Mouse (Mus musculus) C2C12 (cell line): ENCODE measurements at regions not wholly inside any gene's neighbourhood (a gene's known extent, or its start where the extent isn't known, plus 50 kb on each side); places are given as distances from the start of the nearest gene placed in this dataset.

ENCODE experiments used
- H3K27me3 ChIP-seq: one replicate; pipeline ENCODE4 v1.6.1; 2011; ENCODE audit not compliant: control insufficient read depth, insufficient read depth, insufficient read length
- H3K36me3 ChIP-seq: one replicate; pipeline ENCODE4 v1.6.1; 2011; ENCODE audit not compliant: control insufficient read depth, insufficient read depth
- H3K4me3 ChIP-seq: one replicate; pipeline ENCODE4 v1.5.1; 2011; ENCODE audit warnings: mild to moderate bottlenecking, control low read depth; ENCODE audit not compliant: poor library complexity, insufficient read depth, severe bottlenecking
- H3K79me2 ChIP-seq: one replicate; pipeline ENCODE4 v1.6.1; 2011; ENCODE audit not compliant: control insufficient read depth, insufficient read depth
- H3K79me3 ChIP-seq: one replicate; pipeline ENCODE4 v1.6.1; 2011; ENCODE audit warnings: low read depth, control low read depth
- H3ac ChIP-seq: one replicate; pipeline ENCODE3; 2011; ENCODE audit warnings: low read depth; ENCODE audit not compliant: control insufficient read depth, insufficient read length
- CEBPB ChIP-seq: IDR thresholded peaks from one replicate; pipeline ENCODE4 v1.6.1; 2011; ENCODE audit warnings: low read depth, mild to moderate bottlenecking, control low read depth, moderate library complexity
- CTCF ChIP-seq: IDR thresholded peaks from one replicate; pipeline ENCODE4 v1.5.1; 2011; ENCODE audit not compliant: control insufficient read depth, insufficient read depth, insufficient read length
- FOSL1 ChIP-seq: IDR thresholded peaks from one replicate; pipeline ENCODE4 v1.8.0; 2011; ENCODE audit warnings: mild to moderate bottlenecking, low read length; ENCODE audit not compliant: poor library complexity, insufficient read depth, severe bottlenecking
- MAX ChIP-seq: IDR thresholded peaks from one replicate; pipeline ENCODE4 v1.6.1; 2011; ENCODE audit warnings: mild to moderate bottlenecking, control low read depth
- MYOD1 ChIP-seq: IDR thresholded peaks from one replicate; pipeline ENCODE4 v1.6.1; 2011; ENCODE audit warnings: low read depth; ENCODE audit not compliant: control insufficient read depth, insufficient read length
- MYOG ChIP-seq: IDR thresholded peaks from one replicate; pipeline ENCODE4 v1.6.1; 2011; ENCODE audit not compliant: control insufficient read depth, insufficient read length; ENCODE audit errors: extremely low read depth
- USF1 ChIP-seq: IDR thresholded peaks from one replicate; pipeline ENCODE4 v1.6.1; 2011; ENCODE audit warnings: low read depth, mild to moderate bottlenecking, control low read depth, moderate library complexity

- Histone ChIP-seq H3K36me3 (no peaks in the 10 kb centered on the region), H3K79me2 (no peaks in the 10 kb centered on the region), H3K4me3 (no peak overlapping the region), H3K79me3 (no peaks in the 10 kb centered on the region), H3K27me3 (no peaks in the 10 kb centered on the region), H3ac (no peak overlapping the region)
- TF ChIP-seq USF1 (no peak), MAX (no peak), MYOD1 (no peak), FOSL1 (no peak), MYOG (no peak), CEBPB (no peak)
These were observed 107.2 kb upstream of the Fat1 start for GRCm38 (mm10) chr8:44828026-44828425.

- Histone ChIP-seq H3K79me2 (no peaks in the 10 kb centered on the region), H3K36me3 (no peaks in the 10 kb centered on the region), H3K4me3 (no peak overlapping the region), H3ac (no peak overlapping the region), H3K27me3 (no peaks in the 10 kb centered on the region), H3K79me3 (no peaks in the 10 kb centered on the region)
- TF ChIP-seq MYOD1: no peak
- TF ChIP-seq CTCF: no peak
- TF ChIP-seq MAX: no peak
- TF ChIP-seq CEBPB: no peak
These were observed 96.8 kb upstream of the Fat1 start for GRCm38 (mm10) chr8:44838431-44838830.

GRCm38 (mm10) chr8:44839504-44840209, 95.6 kb upstream of the Fat1 start:
- no peak overlapping the region for H3ac ChIP-seq
- H3K27me3 ChIP-seq: no peaks in the 10 kb centered on the region
- H3K79me2 ChIP-seq: no peaks in the 10 kb centered on the region
- TF ChIP-seq FOSL1 (no peak), CEBPB (no peak), USF1 (no peak), MYOG (no peak), MYOD1 (no peak), MAX (no peak), CTCF (no peak)
- no peak overlapping the region for H3K4me3 ChIP-seq
- H3K36me3 ChIP-seq: no peaks in the 10 kb centered on the region
- no peaks in the 10 kb centered on the region for H3K79me3 ChIP-seq

GRCm38 (mm10) chr8:44840646-44841045, 94.6 kb upstream of the Fat1 start:
- H3K36me3 ChIP-seq: no peaks in the 10 kb centered on the region
- no peaks in the 10 kb centered on the region for H3K27me3 ChIP-seq
- TF ChIP-seq CEBPB (no peak), CTCF (no peak), MYOD1 (no peak), MYOG (no peak), FOSL1 (no peak), USF1 (no peak), MAX (no peak)
- no peaks in the 10 kb centered on the region for H3K79me3 ChIP-seq
- H3K79me2 ChIP-seq: no peaks in the 10 kb centered on the region
- H3ac ChIP-seq: no peak overlapping the region
- no peak overlapping the region for H3K4me3 ChIP-seq

- no peaks in the 10 kb centered on the region for H3K36me3 ChIP-seq
- no peak overlapping the region for H3ac ChIP-seq
- H3K79me3 ChIP-seq: no peaks in the 10 kb centered on the region
- no peaks in the 10 kb centered on the region for H3K79me2 ChIP-seq
- TF ChIP-seq FOSL1: no peak
- no peak for TF ChIP-seq CTCF
- TF ChIP-seq MYOG: no peak
- TF ChIP-seq MAX: no peak
- TF ChIP-seq USF1: no peak
- TF ChIP-seq CEBPB: no peak
- TF ChIP-seq MYOD1: no peak
- H3K4me3 ChIP-seq: no peak overlapping the region
- H3K27me3 ChIP-seq: no peaks in the 10 kb centered on the region
These were observed 90.9 kb upstream of the Fat1 start for GRCm38 (mm10) chr8:44844362-44844761.

GRCm38 (mm10) chr8:44852223-44852622, 83.0 kb upstream of the Fat1 start:
- no peaks in the 10 kb centered on the region for H3K36me3 ChIP-seq

More at GRCm38 (mm10) chr8:44852223-44852622, 83.0 kb upstream of the Fat1 start:
- H3K79me3 ChIP-seq: no peaks in the 10 kb centered on the region
- no peaks in the 10 kb centered on the region for H3K27me3 ChIP-seq
- no peak overlapping the region for H3ac ChIP-seq
- no peak overlapping the region for H3K4me3 ChIP-seq
- no peaks in the 10 kb centered on the region for H3K79me2 ChIP-seq
- no peak for TF ChIP-seq MYOD1
- TF ChIP-seq MAX: no peak
- TF ChIP-seq CTCF: no peak
- TF ChIP-seq MYOG: no peak
- no peak for TF ChIP-seq FOSL1
- TF ChIP-seq CEBPB: no peak
- TF ChIP-seq USF1: no peak
